Mouse (Mus musculus) kidney, embryonic 14.5 days (tissue): Measurements from ENCODE around the gene Ptpn13. TPM values are rescaled to one million over a fixed set of nuclear protein-coding genes. Genes with fewer than 3 reads are reported as not detected.

Source experiments
- ATAC-seq: fragments of 200-750 bp; cut with Nextera tagmentation; 2 replicates; pipeline ENCODE4 v1.8.0; 2017; ENCODE audit warnings: moderate number of reproducible peaks, mild to moderate bottlenecking, moderate TSS enrichment, moderate library complexity; ENCODE audit not compliant: low FRiP score, low TSS enrichment
- H3K27ac ChIP-seq: fragments of 300-500 bp; sonication (generic); 2 replicates; pipeline ENCODE4 v1.5.1; 2014; ENCODE audit warnings: low read depth, mild to moderate bottlenecking, low read length, moderate library complexity, mixed read lengths
- H3K27me3 ChIP-seq: fragments of 300-500 bp; sonication (generic); 2 replicates; pipeline ENCODE4 v1.6.1; 2014; ENCODE audit warnings: mild to moderate bottlenecking, low read length; ENCODE audit not compliant: control insufficient read depth, insufficient read depth
- H3K36me3 ChIP-seq: fragments of 300-500 bp; sonication (generic); 2 replicates; pipeline ENCODE4 v1.6.1; 2014; ENCODE audit warnings: low read length, mixed read lengths; ENCODE audit not compliant: control insufficient read depth, insufficient read depth
- H3K4me1 ChIP-seq: fragments of 300-500 bp; sonication (generic); 2 replicates; pipeline ENCODE4 v1.6.1; 2014; ENCODE audit warnings: low read length, mixed read lengths; ENCODE audit not compliant: control insufficient read depth, insufficient read depth
- H3K4me2 ChIP-seq: fragments of 300-500 bp; sonication (generic); replicated peaks from 2 replicates; pipeline ENCODE4 v1.6.1; 2014; ENCODE audit warnings: low read depth, mild to moderate bottlenecking, low read length
- H3K4me3 ChIP-seq: fragments of 300-500 bp; sonication (generic); 2 replicates; pipeline ENCODE4 v1.5.1; 2014; ENCODE audit warnings: mild to moderate bottlenecking, low read length
- H3K9ac ChIP-seq: fragments of 300-500 bp; sonication (generic); 2 replicates; pipeline ENCODE4 v1.6.1; 2014; ENCODE audit warnings: low read depth, mild to moderate bottlenecking, low read length, moderate library complexity
- H3K9me3 ChIP-seq: fragments of 300-500 bp; sonication (generic); 2 replicates; pipeline ENCODE4 v1.6.1; 2016; ENCODE audit warnings: low read length; ENCODE audit not compliant: control insufficient read depth
- WGBS: fragments of 180-500 bp; shearing (Covaris S2); extraction: QIAGEN DNeasy Blood & Tissue Kit; methylation state at CpG from one replicate; pipeline ENCODE4 v1.1.7; 2014; 5-methylcytosine and 5-hydroxymethylcytosine counted together
- polyA plus RNA-seq: library from polyadenylated mRNA; unstranded; fragments of >200 nt; fragmentation: Nextera tagmentation; extraction: Ambion mirVana; gene quantifications from 2 replicates; pipeline ENCODE4 v1.2.1, GENCODE M21; 2014

The Ptpn13 gene
- polyA plus RNA-seq, 1 experiment from 2014 or later = 42.5 TPM

DNA sequence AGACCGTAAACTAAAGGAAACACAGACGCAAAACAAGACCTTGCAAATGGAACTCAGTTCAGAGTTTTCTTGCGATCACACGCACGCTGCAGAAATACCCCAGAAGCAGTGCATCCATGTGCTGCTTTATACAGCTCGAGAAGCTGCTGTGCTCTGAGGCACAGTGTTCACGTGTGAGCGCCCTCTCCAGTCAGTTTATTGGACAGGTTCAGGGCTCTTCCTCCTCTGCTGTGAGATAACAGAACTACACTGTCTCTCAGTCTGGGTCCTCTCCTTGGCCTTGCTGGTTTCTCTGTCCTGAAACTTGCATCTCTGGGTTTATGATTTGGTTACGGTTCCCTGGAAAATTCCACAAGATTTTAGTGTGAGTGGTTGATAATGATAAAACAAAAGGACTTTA lies 88.2 kb downstream of the Ptpn13 start:
- no peak overlapping the region for H3K27ac ChIP-seq
- no peak overlapping the region for H3K4me2 ChIP-seq
- no peak for ATAC-seq
- no peaks in the 10 kb centered on the region for H3K4me1 ChIP-seq
- no peaks in the 10 kb centered on the region for H3K9me3 ChIP-seq
- 83% methylated on average over 9 of the region's 9 CpGs for WGBS
- peaks cover 3% of the 10 kb centered on the region; the same call in 1 of the 2 replicates for H3K36me3 ChIP-seq
- no peak overlapping the region for H3K4me3 ChIP-seq
- no peaks in the 10 kb centered on the region for H3K27me3 ChIP-seq
- H3K9ac ChIP-seq = no peak overlapping the region

DNA sequence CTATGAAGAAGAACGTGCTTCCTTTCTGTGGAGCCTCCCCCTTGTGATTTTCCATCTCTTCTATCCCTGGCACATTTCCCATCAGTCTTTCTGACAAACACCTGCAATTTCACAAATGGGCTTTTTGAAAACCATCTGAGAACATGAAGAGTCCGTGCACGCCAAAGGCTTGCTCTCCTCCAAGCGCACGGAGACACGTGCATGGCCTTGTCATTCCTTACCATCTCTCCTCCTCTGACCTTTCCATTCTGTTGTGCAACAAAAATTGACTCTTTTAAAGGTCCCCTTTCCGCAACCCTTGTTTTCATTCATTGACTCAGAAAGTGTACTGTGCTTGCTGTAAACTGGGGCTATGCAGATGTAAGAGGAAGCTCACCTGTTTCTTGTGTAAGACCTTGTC lies 89.4 kb downstream of the Ptpn13 start:
- Histone ChIP-seq H3K4me2 (no peak overlapping the region), H3K27ac (no peak overlapping the region), H3K9ac (no peak overlapping the region), H3K4me1 (no peaks in the 10 kb centered on the region), H3K9me3 (no peaks in the 10 kb centered on the region), H3K27me3 (no peaks in the 10 kb centered on the region), H3K36me3 (peaks cover 3% of the 10 kb centered on the region; the same call in 1 of the 2 replicates), H3K4me3 (no peak overlapping the region)
- ATAC-seq = no peak
- 93% methylated on average over 7 of the region's 7 CpGs for WGBS

DNA sequence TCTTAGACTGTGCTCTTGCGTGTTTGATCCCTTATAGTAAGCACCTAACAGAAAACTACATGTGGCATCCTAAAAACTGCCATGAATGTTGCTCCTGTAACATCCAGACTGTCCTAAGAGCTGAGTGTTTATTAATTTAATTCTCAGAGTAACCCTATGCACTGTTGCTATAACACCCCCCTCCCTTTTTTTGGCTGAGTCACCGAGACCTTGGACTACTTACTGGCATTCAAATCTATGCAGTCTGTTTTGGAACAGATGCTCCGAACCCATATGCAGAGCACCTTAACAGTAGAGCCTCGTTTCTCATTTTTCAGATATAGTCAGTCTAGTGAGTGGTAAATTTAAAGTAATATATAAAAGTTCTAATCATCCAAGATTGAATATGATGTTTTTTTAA lies 90.9 kb downstream of the Ptpn13 start:
- Histone ChIP-seq H3K36me3 (0 out of 2 replicates have a peak, but pooled peaks cover 3% of the 10 kb centered on the region), H3K27ac (no peak overlapping the region), H3K9me3 (no peaks in the 10 kb centered on the region), H3K4me3 (no peak overlapping the region), H3K9ac (no peak overlapping the region), H3K4me2 (no peak overlapping the region), H3K4me1 (no peaks in the 10 kb centered on the region), H3K27me3 (no peaks in the 10 kb centered on the region)
- ATAC-seq = no peak
- WGBS = 91% methylated on average over 4 of the region's 4 CpGs

DNA sequence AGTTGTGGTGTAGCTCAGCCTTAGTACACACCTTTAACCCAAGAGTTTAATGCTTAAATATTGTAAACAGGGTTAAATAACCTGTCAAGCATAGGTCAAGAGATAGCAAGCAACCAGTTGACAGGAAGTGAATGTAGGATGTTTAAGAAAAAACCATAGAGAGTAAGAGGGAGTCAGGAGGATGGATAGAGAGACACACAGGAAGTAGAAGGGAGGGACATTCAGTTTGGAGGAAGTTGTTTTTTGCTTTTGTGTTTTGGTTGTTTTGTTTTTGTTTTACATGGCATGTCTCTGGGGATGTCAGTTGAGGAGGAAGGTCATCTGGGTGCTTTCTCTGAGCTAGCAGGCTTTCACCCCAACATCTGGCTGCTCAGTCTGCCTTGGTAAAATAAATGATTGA lies 91.6 kb downstream of the Ptpn13 start:
- H3K27ac ChIP-seq = no peak overlapping the region
- H3K4me1 ChIP-seq = no peaks in the 10 kb centered on the region
- ATAC-seq = no peak
- no peaks in the 10 kb centered on the region for H3K27me3 ChIP-seq
- no peaks in the 10 kb centered on the region for H3K9me3 ChIP-seq
- no peak overlapping the region for H3K9ac ChIP-seq
- H3K4me3 ChIP-seq = no peak overlapping the region
- 0 out of 2 replicates have a peak, but pooled peaks cover 3% of the 10 kb centered on the region for H3K36me3 ChIP-seq
- H3K4me2 ChIP-seq = no peak overlapping the region

DNA sequence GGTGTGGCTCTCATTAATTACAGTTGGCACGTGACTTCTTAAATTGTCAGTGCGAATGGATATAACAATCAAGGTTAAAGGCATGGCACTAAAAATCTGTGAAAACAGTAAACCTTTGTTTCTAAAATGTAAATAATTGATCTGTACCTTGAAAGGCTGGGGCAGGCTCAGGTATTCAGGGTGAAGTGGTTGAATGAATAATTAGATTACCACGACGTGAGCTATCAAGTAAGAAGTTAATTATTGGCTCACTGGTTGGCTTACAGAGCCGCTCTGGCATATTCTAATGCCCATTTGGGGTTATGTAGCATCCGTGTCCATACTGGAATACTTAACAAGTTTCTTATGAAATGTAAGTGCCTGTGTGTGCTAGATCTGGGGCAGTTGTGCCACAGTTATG lies 92.6 kb downstream of the Ptpn13 start:
- no peak overlapping the region for H3K9ac ChIP-seq
- H3K36me3 ChIP-seq = 0 out of 2 replicates have a peak, but pooled peaks cover 3% of the 10 kb centered on the region
- no peaks in the 10 kb centered on the region for H3K4me1 ChIP-seq
- 65% methylated on average over 6 of the region's 6 CpGs for WGBS
- no peaks in the 10 kb centered on the region for H3K9me3 ChIP-seq
- H3K27ac ChIP-seq = peak overlapping the region; percentile 12; the same call in 1 of the 2 replicates
- ATAC-seq = peak; percentile 62; the same call in 1 of the 2 replicates
- H3K4me2 ChIP-seq = no peak overlapping the region
- no peak overlapping the region for H3K4me3 ChIP-seq
- no peaks in the 10 kb centered on the region for H3K27me3 ChIP-seq

DNA sequence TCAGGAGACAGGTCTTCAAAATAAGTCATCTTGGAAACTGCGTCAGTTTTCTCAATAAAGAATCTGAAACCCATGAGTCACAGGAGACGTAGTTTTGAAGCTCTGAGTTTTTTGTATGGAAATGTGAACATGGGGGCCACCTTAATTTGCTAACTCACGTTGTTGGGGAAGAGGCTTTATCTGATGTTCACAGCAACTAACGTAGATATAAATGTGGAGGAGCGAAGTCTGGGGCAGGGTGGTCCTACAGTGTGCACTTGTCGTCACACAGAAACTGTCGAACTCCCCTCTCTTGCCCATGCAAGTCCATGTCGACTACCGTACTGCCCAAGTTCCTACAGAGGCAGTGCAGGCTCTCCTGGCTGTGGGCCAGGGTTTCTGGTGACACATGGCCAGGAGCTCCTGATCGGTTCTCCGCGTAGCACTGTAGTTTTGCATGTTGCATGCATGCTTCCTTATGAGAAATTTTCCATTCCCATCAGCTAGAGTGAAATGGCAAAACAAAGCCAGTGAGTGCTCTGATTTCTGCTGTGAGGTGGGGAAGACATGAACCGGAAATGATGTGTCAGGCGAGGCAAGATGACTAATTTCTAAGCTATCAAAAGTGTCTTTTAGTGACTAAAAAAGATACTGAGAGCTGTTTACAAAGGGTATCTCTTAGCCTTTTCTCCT lies 93.9 kb downstream of the Ptpn13 start:
- WGBS = 80% methylated on average over 14 of the region's 14 CpGs
- Histone ChIP-seq H3K4me3 (no peak overlapping the region), H3K4me1 (no peaks in the 10 kb centered on the region), H3K4me2 (no peak overlapping the region), H3K9ac (no peak overlapping the region), H3K27me3 (no peaks in the 10 kb centered on the region), H3K36me3 (peaks cover 10% of the 10 kb centered on the region; the same call in 1 of the 2 replicates), H3K27ac (no peak overlapping the region), H3K9me3 (no peaks in the 10 kb centered on the region)
- ATAC-seq = no peak

DNA sequence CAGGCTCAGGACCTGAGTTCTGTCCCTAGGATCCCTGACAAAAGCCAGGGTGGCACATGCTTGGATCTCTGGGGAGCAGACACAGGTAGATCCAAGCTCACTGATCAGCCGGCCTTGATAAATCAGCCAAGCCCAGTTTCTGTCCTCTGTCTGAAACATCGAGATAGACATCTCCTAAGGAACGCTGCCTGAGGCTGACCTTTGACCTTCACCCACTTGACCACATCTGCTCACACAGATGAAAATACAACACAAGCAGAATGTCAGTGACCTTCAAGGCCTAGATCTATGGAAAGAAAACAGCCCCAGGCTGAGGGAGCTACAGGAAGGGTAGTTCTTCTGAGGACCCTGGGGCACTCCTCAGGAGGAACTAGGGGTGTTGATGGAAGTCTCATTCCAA lies 97.4 kb downstream of the Ptpn13 start:
- ATAC-seq = no peak
- WGBS = 26% methylated on average over 3 of the region's 3 CpGs
- Histone ChIP-seq H3K36me3 (peaks cover 31% of the 10 kb centered on the region; the same call in 1 of the 2 replicates), H3K4me1 (no peaks in the 10 kb centered on the region), H3K27me3 (no peaks in the 10 kb centered on the region), H3K4me3 (no peak overlapping the region), H3K27ac (no peak overlapping the region), H3K9me3 (no peaks in the 10 kb centered on the region), H3K4me2 (no peak overlapping the region), H3K9ac (no peak overlapping the region)

DNA sequence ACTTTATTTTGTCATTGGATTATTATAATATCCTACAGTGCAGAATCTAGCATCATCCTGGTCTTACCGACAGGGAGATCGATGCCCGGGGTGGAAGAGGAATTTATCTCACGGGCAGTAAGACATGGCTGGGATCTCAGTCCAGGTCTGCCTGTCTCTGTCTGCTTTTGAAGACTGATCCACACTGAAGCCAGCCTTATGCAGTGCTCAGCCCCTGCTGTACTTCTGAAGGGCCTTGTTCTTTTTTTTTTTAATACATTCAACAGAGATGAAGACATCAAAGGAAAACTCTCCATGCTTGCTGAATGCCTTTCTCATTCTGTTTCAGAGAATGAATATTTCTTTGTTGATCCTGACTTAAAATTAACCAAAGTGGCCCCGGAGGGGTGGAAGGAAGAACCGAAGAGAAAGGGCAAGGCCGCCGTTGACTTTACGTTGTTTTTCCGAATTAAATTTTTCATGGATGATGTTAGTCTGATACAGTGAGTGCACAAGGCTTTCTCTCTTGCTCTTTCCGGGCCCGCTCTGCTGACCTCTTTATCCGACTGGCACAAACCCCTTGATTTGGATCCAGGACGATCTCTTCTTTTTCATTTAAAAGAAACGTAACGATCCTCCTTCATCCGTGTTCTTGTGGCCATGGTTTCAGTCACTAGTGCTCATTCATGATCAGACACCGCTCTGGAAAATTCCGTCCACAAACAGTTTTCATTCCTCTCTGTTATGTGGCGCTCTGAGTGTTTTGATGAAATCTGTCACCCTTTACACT lies 101.9 kb downstream of the Ptpn13 start:
- H3K9me3 ChIP-seq = no peaks in the 10 kb centered on the region
- H3K36me3 ChIP-seq = peaks cover 60% of the 10 kb centered on the region
- no peak overlapping the region for H3K4me2 ChIP-seq
- H3K9ac ChIP-seq = no peak overlapping the region
- no peak overlapping the region for H3K27ac ChIP-seq
- WGBS = 84% methylated on average over 20 of the region's 20 CpGs
- no peaks in the 10 kb centered on the region for H3K4me1 ChIP-seq
- H3K27me3 ChIP-seq = no peaks in the 10 kb centered on the region
- H3K4me3 ChIP-seq = no peak overlapping the region
- no peak for ATAC-seq

DNA sequence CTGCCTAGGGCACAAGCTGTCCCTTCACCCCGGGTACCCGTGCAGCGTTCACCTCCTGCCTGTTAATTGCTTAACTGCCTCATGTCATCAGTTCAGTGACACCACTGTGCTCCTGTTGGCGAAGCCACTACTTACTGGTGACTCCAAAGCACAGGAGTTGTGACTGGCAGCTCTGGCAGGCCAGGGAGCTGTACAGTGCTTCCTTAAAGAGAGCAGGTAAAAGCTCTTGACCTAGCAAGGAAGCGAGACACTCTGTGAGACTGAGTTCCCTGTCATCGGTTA lies 102.4 kb downstream of the Ptpn13 start:
- Histone ChIP-seq H3K9ac (no peak overlapping the region), H3K4me3 (no peak overlapping the region), H3K9me3 (no peaks in the 10 kb centered on the region), H3K36me3 (peaks cover 60% of the 10 kb centered on the region), H3K27me3 (no peaks in the 10 kb centered on the region), H3K27ac (no peak overlapping the region), H3K4me1 (no peaks in the 10 kb centered on the region), H3K4me2 (no peak overlapping the region)
- WGBS = 61% methylated on average over 6 of the region's 6 CpGs
- no peak for ATAC-seq
